Mouse (Mus musculus): Measurements from ENCODE around the gene Fut2.

Gene Fut2

DNA sequence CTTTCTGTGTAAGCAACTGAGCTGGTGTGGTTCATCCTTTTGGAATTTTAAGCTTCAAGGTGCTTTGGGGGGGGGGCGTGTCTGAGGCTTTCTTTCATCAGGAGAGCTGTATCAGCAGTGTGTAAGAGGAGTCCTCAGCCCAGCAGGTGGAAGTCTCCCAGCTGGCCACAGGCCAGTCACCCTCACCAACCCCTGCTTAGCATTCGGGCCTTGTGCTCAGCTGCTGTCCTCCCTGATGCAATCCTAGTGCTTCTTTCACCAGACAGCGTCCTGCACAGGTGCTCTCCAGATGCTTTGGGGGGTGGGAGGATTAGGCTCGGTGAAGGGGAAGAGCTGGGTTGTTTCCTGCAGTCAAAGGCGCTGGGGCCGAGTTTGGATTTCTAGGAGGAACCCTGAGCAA is 49.9 kb downstream of the Fut2 start:
- CTCF ChIA-PET, result no interaction called here

GRCm38 (mm10) chr7:45609511-45609910 is 56.7 kb downstream of the Fut2 start:
- CTCF ChIA-PET, result no interaction called here

- CTCF ChIA-PET, result no interaction called here
These were observed 60.4 kb downstream of the Fut2 start for GRCm38 (mm10) chr7:45605704-45606289.

- CTCF ChIA-PET, result interaction anchor here (0.7 kb wide), 1 partner anchor 122 kb away, joined by 9 read pairs; no protein-coding TSS in a partner anchor
These were observed 67.0 kb downstream of the Fut2 start for GRCm38 (mm10) chr7:45598960-45599879.
